Mouse (Mus musculus): ENCODE measurements around the gene Phc2. TPM values are rescaled to one million over a fixed set of nuclear protein-coding genes. Genes with fewer than 3 reads are reported as not detected.
A peak's percentile ranks its signal among the peaks of the same experiment; 100 is the strongest.

Gene Phc2
- total RNA-seq, 1 experiment from 2014 or later, result 15.0 TPM

DNA sequence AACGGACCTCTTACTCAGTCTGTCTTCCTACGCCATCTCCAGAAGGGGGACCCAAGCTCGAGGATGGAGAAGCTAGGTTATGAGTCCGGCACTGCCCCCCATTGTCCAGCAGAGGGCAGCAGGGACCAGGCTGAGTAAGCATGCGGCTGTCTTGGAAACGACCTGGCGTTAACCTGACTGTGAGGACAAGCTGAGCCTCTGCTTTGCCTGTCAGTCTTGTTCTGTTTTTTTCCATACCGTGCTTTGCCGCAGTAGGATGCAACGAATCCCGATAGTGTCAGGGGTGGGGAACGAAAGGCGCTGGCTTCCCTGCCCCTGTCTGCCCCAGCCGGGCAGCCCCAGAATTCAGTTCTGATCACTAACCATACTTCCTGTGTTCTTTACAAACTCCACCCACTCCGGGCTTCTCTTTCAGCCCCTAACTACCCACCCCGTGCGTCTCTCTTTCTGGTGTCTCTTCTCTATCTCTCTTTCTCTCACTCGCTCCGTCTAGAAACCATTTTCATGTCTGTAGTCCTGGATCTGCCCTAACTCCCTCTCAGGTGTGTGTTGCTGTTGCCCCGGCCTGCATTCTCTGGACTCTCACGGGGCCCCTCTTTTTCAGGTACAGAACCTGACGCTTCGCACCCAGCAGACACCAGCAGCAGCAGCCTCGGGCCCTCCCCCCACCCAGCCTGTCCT lies 57.1 kb downstream of the Phc2 start:
- ATAC-seq (replicated peaks; ENCODE audit: insufficient number of reproducible peaks, low FRiP score, low TSS enrichment, poor library complexity, severe bottlenecking), result peak; percentile 85

GRCm38 (mm10) chr4:128712136-128712655 lies 57.7 kb downstream of the Phc2 start:
- no peak for ATAC-seq (replicated peaks; ENCODE audit: insufficient number of reproducible peaks, low FRiP score, low TSS enrichment, poor library complexity, severe bottlenecking)

- ATAC-seq (replicated peaks; ENCODE audit: insufficient number of reproducible peaks, low FRiP score, low TSS enrichment, poor library complexity, severe bottlenecking), result no peak
These were observed 58.4 kb downstream of the Phc2 start for GRCm38 (mm10) chr4:128712941-128713340.

DNA sequence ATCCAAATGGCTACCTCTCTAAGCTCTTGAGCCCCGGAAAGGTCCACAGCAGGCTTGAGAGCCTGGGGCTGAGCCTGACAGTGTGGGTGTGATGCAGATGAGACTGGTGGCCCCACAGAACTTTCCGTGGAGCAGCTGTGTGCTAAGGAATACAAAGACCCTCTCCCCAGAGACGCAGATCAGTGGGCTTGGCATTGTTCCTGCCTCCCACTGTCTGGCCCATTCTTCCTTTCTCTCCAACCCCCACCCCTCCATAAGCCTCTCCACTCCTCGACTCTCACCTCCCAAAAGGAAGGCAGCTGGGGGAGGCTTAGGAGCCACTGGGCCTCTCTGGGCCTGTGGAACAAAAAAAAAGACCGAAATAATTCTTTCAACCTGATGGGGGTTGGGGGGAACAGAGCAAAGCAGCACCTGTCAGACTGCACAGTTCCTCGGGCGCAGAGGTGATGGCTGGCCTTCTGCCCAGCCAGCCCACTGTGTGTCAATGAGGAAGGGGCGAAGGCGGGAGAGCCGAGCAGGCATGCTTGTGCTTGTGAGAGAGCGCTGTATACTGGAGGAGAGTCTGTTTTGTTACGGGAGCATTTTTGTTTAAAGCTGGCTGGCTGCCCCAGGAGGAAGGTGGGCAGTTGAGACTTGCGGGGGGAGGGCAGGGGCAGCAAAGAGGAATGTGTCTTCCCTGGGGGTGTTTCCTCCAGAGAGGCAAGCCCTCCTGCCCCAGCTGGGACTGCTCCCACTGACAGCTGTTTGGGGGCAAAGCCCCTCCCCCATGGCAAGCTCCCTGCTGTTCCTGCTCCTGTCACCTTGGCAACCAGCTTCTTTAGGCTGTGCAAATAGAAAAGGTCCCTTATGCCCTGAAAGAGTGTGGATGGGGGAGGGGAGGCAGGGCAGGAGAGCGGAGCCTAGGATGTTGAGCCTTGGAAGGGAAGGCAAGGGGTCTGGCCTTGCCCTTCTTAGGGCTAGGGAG lies 61.0 kb downstream of the Phc2 start:
- ATAC-seq (replicated peaks; ENCODE audit: insufficient number of reproducible peaks, low FRiP score, low TSS enrichment, poor library complexity, severe bottlenecking), result no peak

- no peak for ATAC-seq (replicated peaks; ENCODE audit: insufficient number of reproducible peaks, low FRiP score, low TSS enrichment, poor library complexity, severe bottlenecking)
These were observed 61.8 kb downstream of the Phc2 start for GRCm38 (mm10) chr4:128716279-128716678.

GRCm38 (mm10) chr4:128716731-128717130 lies 62.2 kb downstream of the Phc2 start:
- ATAC-seq (replicated peaks; ENCODE audit: insufficient number of reproducible peaks, low FRiP score, low TSS enrichment, poor library complexity, severe bottlenecking), result no peak

GRCm38 (mm10) chr4:128720110-128720509 lies 65.6 kb downstream of the Phc2 start:
- no peak for ATAC-seq (replicated peaks; ENCODE audit: insufficient number of reproducible peaks, low FRiP score, low TSS enrichment, poor library complexity, severe bottlenecking)

- ATAC-seq (replicated peaks; ENCODE audit: insufficient number of reproducible peaks, low FRiP score, low TSS enrichment, poor library complexity, severe bottlenecking), result no peak
These were observed 66.7 kb downstream of the Phc2 start for GRCm38 (mm10) chr4:128721061-128721648.

DNA sequence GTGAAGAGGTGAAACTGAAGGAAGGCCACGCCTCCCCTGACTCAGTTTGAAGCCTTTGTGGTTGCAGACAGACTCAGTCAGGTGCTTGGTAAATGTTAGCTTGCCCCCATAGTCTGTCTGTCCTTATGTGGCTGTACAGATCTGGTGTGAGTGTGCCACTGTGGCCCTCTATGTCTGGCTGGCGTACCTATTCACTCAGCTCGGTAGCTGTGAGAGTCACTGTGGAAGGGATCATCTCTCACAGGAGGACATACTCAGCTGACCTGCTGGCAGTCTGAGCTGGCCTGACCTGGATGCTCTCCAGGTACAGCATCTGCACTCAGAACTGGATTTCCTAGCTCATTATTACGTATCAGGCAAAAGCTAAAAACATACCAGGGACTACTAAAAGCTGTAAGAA lies 67.3 kb downstream of the Phc2 start:
- ATAC-seq (replicated peaks; ENCODE audit: insufficient number of reproducible peaks, low FRiP score, low TSS enrichment, poor library complexity, severe bottlenecking), result no peak

DNA sequence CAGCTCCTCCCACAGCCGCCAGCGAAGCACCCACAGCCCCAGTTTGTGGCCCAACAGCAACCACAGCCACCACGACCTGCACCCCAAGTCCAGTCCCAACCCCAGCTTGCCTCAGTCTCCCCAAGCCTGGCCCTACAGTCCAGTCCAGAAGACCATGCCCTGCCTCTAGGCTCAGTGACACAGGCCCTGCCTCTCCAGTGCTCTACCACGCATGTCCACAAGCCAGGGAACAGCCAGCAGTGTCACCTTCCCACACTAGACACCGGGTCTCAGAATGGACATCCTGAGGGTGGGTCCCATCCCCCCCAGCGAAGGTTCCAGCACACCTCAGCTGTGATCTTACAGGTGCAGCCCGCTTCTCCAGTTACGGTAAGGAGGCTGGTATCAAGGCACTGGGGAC lies 68.4 kb downstream of the Phc2 start:
- ATAC-seq (replicated peaks; ENCODE audit: insufficient number of reproducible peaks, low FRiP score, low TSS enrichment, poor library complexity, severe bottlenecking), result no peak

GRCm38 (mm10) chr4:128723431-128723830 lies 68.9 kb downstream of the Phc2 start:
- no peak for ATAC-seq (replicated peaks; ENCODE audit: insufficient number of reproducible peaks, low FRiP score, low TSS enrichment, poor library complexity, severe bottlenecking)

- no peak for ATAC-seq (replicated peaks; ENCODE audit: insufficient number of reproducible peaks, low FRiP score, low TSS enrichment, poor library complexity, severe bottlenecking)
These were observed 69.6 kb downstream of the Phc2 start for GRCm38 (mm10) chr4:128724059-128724458.

DNA sequence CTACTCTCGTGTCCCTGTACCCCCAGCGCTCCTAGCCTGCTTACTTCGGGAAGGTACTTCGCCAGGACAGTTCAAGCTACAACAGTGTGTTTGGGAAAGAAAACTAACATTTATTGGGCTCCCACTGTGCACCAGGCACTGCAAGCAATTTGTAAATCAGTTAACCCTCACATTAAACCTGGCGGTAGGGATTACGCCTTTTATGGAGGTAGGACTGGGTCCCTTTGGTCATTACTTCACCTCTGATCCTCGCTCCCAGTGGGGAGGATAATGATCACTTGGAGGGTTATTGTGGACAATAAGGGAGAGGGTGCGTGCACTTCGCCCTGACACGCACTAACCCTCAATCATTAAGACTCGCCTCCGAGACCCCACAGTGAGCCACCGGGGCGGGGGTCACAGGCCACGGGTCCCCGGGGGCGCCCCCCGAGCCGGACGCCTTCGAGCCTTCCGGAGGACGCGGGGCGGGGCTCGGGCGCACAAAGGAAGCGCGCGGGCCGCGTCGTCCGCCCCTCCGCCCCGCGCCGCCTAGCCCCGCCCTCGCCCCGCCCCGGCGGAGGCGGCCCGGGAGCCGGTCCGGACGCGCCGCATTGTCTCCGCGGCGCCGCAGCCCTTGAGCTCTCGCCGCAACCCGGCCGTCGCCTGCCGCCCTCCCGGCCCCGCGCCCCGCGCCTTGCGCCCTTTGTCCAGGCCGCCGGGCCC lies 72.7 kb downstream of the Phc2 start:
- ATAC-seq (replicated peaks; ENCODE audit: insufficient number of reproducible peaks, low FRiP score, low TSS enrichment, poor library complexity, severe bottlenecking), result no peak

- no peak for ATAC-seq (replicated peaks; ENCODE audit: insufficient number of reproducible peaks, low FRiP score, low TSS enrichment, poor library complexity, severe bottlenecking)
These were observed 73.4 kb downstream of the Phc2 start for GRCm38 (mm10) chr4:128727721-128728430.

GRCm38 (mm10) chr4:128728431-128728851 lies 73.9 kb downstream of the Phc2 start:
- 0 out of 2 replicates have a peak, but pooled peaks have one; percentile 20 for ATAC-seq (replicated peaks; ENCODE audit: insufficient number of reproducible peaks, low FRiP score, low TSS enrichment, poor library complexity, severe bottlenecking)

GRCm38 (mm10) chr4:128729033-128729708 lies 74.7 kb downstream of the Phc2 start:
- no peak for ATAC-seq (replicated peaks; ENCODE audit: insufficient number of reproducible peaks, low FRiP score, low TSS enrichment, poor library complexity, severe bottlenecking)

DNA sequence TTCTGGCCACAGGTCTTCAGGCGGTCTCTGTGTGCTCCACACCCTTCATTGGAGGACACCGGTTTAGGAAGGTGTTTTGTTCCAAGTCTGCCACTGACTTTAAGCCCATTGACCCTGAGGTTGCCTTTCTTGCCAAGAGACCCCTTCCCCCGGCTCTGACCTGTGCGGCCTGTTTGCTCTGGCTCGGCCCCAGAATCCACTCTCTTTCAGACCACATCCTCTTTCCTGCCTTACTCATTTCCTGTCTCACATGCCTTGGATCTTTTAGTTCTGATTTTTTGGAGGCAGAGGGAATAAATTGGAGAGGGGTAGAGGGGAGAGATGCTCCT lies 75.2 kb downstream of the Phc2 start:
- ATAC-seq (replicated peaks; ENCODE audit: insufficient number of reproducible peaks, low FRiP score, low TSS enrichment, poor library complexity, severe bottlenecking), result no peak

DNA sequence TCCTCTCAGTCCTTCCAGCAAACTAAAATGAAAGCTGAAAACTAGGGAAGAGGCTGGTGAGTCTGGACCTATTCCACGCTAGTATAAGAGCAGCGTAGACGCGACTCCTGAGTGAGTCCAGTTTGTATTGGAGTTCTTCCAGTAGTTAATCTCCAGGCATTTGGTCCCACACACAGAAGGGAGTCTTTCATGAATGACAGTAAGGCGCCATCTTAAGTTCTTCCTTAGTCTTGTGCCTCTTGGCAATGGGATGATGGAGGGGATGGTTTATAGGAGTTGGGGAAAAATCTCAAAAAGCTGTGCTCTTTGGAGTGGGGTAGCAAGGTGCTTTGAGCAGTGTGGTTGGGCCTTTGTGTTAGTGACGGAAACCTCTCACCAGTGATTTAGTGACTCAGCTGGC lies 75.8 kb downstream of the Phc2 start:
- no peak for ATAC-seq (replicated peaks; ENCODE audit: insufficient number of reproducible peaks, low FRiP score, low TSS enrichment, poor library complexity, severe bottlenecking)

Data from monocyte, adult 5-6 weeks (primary cell).